Mouse (Mus musculus): ENCODE measurements around the gene Nat8f4.

DNA sequence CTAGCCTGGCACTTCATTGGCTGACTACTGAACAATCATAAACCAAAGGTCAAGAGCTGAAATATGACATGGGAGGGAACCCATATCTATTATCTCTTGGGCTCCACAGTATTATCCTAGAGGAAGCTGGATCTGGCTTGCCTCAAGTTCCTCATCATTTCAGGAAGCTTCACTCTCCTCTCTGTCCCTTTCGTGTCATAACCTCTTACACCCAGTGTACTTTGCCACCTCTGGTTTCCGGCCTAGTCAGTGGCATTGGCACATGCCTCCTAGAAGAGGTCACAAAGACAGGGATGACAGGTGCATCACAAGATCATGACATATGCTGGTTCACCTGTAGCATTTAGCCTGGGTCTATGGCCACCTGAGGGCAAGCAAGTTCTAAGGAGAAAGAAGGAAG lies 2.4 kb downstream of the Nat8f4 start:
- TF ChIP-seq CTCF (IDR thresholded peaks at IDR 0.05; ENCODE audit: low read depth) = no peak
- TF ChIP-seq EP300 (optimal IDR thresholded peaks at IDR 0.05) = no peak

All from stomach, postnatal 0 days (tissue).